Mouse (Mus musculus): Measurements from ENCODE around the gene Stk39. TPM values are rescaled to one million over a fixed set of nuclear protein-coding genes. Genes with fewer than 3 reads are reported as not detected.

Gene Stk39
- polyA plus RNA-seq, 1 experiment = 26.3 TPM

- no peak for TF ChIP-seq CTCF (IDR thresholded peaks at IDR 0.05; ENCODE audit: borderline replicate concordance, insufficient read depth, low read length)
- TF ChIP-seq POLR2A (IDR thresholded peaks at IDR 0.05; ENCODE audit: low read depth, low read length) = no peak
- no peak overlapping the region for H3K27ac ChIP-seq (ENCODE audit: insufficient read depth, low read length)
These were observed 182.9 kb downstream of the Stk39 start for GRCm38 (mm10) chr2:68289177-68289576.

GRCm38 (mm10) chr2:68288106-68288505 lies 184.0 kb downstream of the Stk39 start:
- no peak overlapping the region for H3K4me3 ChIP-seq (ENCODE audit: insufficient read depth, low read length)
- H3K4me1 ChIP-seq (ENCODE audit: control insufficient read depth, insufficient read depth, low read length) = no peaks in the 10 kb centered on the region
- H3K27ac ChIP-seq (ENCODE audit: insufficient read depth, low read length) = no peak overlapping the region
- no peak for TF ChIP-seq POLR2A (IDR thresholded peaks at IDR 0.05; ENCODE audit: low read depth, low read length)
- no peak for TF ChIP-seq CTCF (IDR thresholded peaks at IDR 0.05; ENCODE audit: borderline replicate concordance, insufficient read depth, low read length)

More at GRCm38 (mm10) chr2:68289177-68289576, 182.9 kb downstream of the Stk39 start:
- H3K4me3 ChIP-seq (ENCODE audit: insufficient read depth, low read length) = no peak overlapping the region
- H3K4me1 ChIP-seq (ENCODE audit: control insufficient read depth, insufficient read depth, low read length) = no peaks in the 10 kb centered on the region

- TF ChIP-seq CTCF (IDR thresholded peaks at IDR 0.05; ENCODE audit: borderline replicate concordance, insufficient read depth, low read length) (no peak), POLR2A (IDR thresholded peaks at IDR 0.05; ENCODE audit: low read depth, low read length) (no peak)
- no peak overlapping the region for H3K4me3 ChIP-seq (ENCODE audit: insufficient read depth, low read length)
These were observed 187.7 kb downstream of the Stk39 start for GRCm38 (mm10) chr2:68284391-68284790.

GRCm38 (mm10) chr2:68283021-68283548 lies 189.0 kb downstream of the Stk39 start:
- H3K4me1 ChIP-seq (ENCODE audit: control insufficient read depth, insufficient read depth, low read length) = no peaks in the 10 kb centered on the region; the same call in 1 of the 2 replicates
- H3K27ac ChIP-seq (ENCODE audit: insufficient read depth, low read length) = no peak overlapping the region
- no peak overlapping the region for H3K4me3 ChIP-seq (ENCODE audit: insufficient read depth, low read length)
- TF ChIP-seq CTCF (IDR thresholded peaks at IDR 0.05; ENCODE audit: borderline replicate concordance, insufficient read depth, low read length) (no peak), POLR2A (IDR thresholded peaks at IDR 0.05; ENCODE audit: low read depth, low read length) (no peak)

More at GRCm38 (mm10) chr2:68284391-68284790, 187.7 kb downstream of the Stk39 start:
- H3K4me1 ChIP-seq (ENCODE audit: control insufficient read depth, insufficient read depth, low read length) = no peaks in the 10 kb centered on the region
- H3K27ac ChIP-seq (ENCODE audit: insufficient read depth, low read length) = no peak overlapping the region

GRCm38 (mm10) chr2:68281575-68281974 lies 190.5 kb downstream of the Stk39 start:
- TF ChIP-seq CTCF (IDR thresholded peaks at IDR 0.05; ENCODE audit: borderline replicate concordance, insufficient read depth, low read length) (no peak), POLR2A (IDR thresholded peaks at IDR 0.05; ENCODE audit: low read depth, low read length) (no peak)
- H3K27ac ChIP-seq (ENCODE audit: insufficient read depth, low read length) = no peak overlapping the region
- no peaks in the 10 kb centered on the region; the same call in 1 of the 2 replicates for H3K4me1 ChIP-seq (ENCODE audit: control insufficient read depth, insufficient read depth, low read length)
- no peak overlapping the region for H3K4me3 ChIP-seq (ENCODE audit: insufficient read depth, low read length)

GRCm38 (mm10) chr2:68271301-68271700 lies 200.8 kb downstream of the Stk39 start:
- no peak for TF ChIP-seq CTCF (IDR thresholded peaks at IDR 0.05; ENCODE audit: borderline replicate concordance, insufficient read depth, low read length)
- no peak for TF ChIP-seq POLR2A (IDR thresholded peaks at IDR 0.05; ENCODE audit: low read depth, low read length)

GRCm38 (mm10) chr2:68270836-68271235 lies 201.2 kb downstream of the Stk39 start:
- no peak overlapping the region for H3K27ac ChIP-seq (ENCODE audit: insufficient read depth, low read length)
- no peak for TF ChIP-seq POLR2A (IDR thresholded peaks at IDR 0.05; ENCODE audit: low read depth, low read length)
- no peak for TF ChIP-seq CTCF (IDR thresholded peaks at IDR 0.05; ENCODE audit: borderline replicate concordance, insufficient read depth, low read length)

More at GRCm38 (mm10) chr2:68271301-68271700, 200.8 kb downstream of the Stk39 start:
- H3K4me3 ChIP-seq (ENCODE audit: insufficient read depth, low read length) = no peak overlapping the region
- no peak overlapping the region for H3K27ac ChIP-seq (ENCODE audit: insufficient read depth, low read length)
- H3K4me1 ChIP-seq (ENCODE audit: control insufficient read depth, insufficient read depth, low read length) = peaks cover 3% of the 10 kb centered on the region; the same call in 1 of the 2 replicates

GRCm38 (mm10) chr2:68269646-68270045 lies 202.4 kb downstream of the Stk39 start:
- Histone ChIP-seq H3K4me1 (ENCODE audit: control insufficient read depth, insufficient read depth, low read length) (peaks cover 3% of the 10 kb centered on the region; the same call in 1 of the 2 replicates), H3K27ac (ENCODE audit: insufficient read depth, low read length) (no peak overlapping the region), H3K4me3 (ENCODE audit: insufficient read depth, low read length) (no peak overlapping the region)
- TF ChIP-seq CTCF (IDR thresholded peaks at IDR 0.05; ENCODE audit: borderline replicate concordance, insufficient read depth, low read length) = no peak
- no peak for TF ChIP-seq POLR2A (IDR thresholded peaks at IDR 0.05; ENCODE audit: low read depth, low read length)

More at GRCm38 (mm10) chr2:68270836-68271235, 201.2 kb downstream of the Stk39 start:
- no peak overlapping the region for H3K4me3 ChIP-seq (ENCODE audit: insufficient read depth, low read length)
- H3K4me1 ChIP-seq (ENCODE audit: control insufficient read depth, insufficient read depth, low read length) = peaks cover 3% of the 10 kb centered on the region; the same call in 1 of the 2 replicates

- TF ChIP-seq CTCF (IDR thresholded peaks at IDR 0.05; ENCODE audit: borderline replicate concordance, insufficient read depth, low read length) (no peak), POLR2A (IDR thresholded peaks at IDR 0.05; ENCODE audit: low read depth, low read length) (no peak)
- Histone ChIP-seq H3K27ac (ENCODE audit: insufficient read depth, low read length) (no peak overlapping the region), H3K4me1 (ENCODE audit: control insufficient read depth, insufficient read depth, low read length) (no peaks in the 10 kb centered on the region; the same call in 1 of the 2 replicates), H3K4me3 (ENCODE audit: insufficient read depth, low read length) (no peak overlapping the region)
These were observed 207.2 kb downstream of the Stk39 start for GRCm38 (mm10) chr2:68264826-68265225.

- Histone ChIP-seq H3K27ac (ENCODE audit: insufficient read depth, low read length) (no peak overlapping the region), H3K4me1 (ENCODE audit: control insufficient read depth, insufficient read depth, low read length) (peaks cover 9% of the 10 kb centered on the region; the same call in 1 of the 2 replicates), H3K4me3 (ENCODE audit: insufficient read depth, low read length) (no peak overlapping the region)
- TF ChIP-seq POLR2A (IDR thresholded peaks at IDR 0.05; ENCODE audit: low read depth, low read length) (no peak), CTCF (IDR thresholded peaks at IDR 0.05; ENCODE audit: borderline replicate concordance, insufficient read depth, low read length) (no peak)
These were observed 211.2 kb downstream of the Stk39 start for GRCm38 (mm10) chr2:68260911-68261310.
